9 mouse cellular contexts compared by ENCODE assay signal in genomic region chr9:22532810-22533447, GRCm38 (mm10). TPM values are rescaled to one million over a fixed set of nuclear protein-coding genes. Genes with fewer than 3 reads are reported as not detected.
DNase-seq lines count a peak whose midpoint lies in the region; ATAC-seq and TF ChIP-seq lines count a peak whose summit lies in the region.
"Had no signal": no experiment of that assay in that cellular context is flagged by ENCODE, and none has a peak within 500 bp of the region (broad histone marks: within the 10 kb centered on the region; RNA-seq: fewer than 3 reads in every experiment).

No protein-coding gene starts in this region.

- 0 out of 2 replicates have a peak, but pooled peaks have one; percentile 10 for TF ChIP-seq CTCF in liver, adult 2 months (IDR thresholded peaks at IDR 0.05; ENCODE audit: low read depth, low read length)

- no peak for ATAC-seq in liver, embryonic 11.5 days (replicated peaks; ENCODE audit: low FRiP score)
- no peak for ATAC-seq in hindbrain, embryonic 11.5 days (ENCODE audit: low FRiP score)

- TF ChIP-seq POLR2A in liver, adult 2 months (IDR thresholded peaks at IDR 0.05; ENCODE audit: extremely low read depth, insufficient read depth, low read length): no peak

- H3K36me3 ChIP-seq in liver, adult 2 months (ENCODE audit: control insufficient read depth, insufficient read depth, low read length): no peaks in the 10 kb centered on the region
- H3K36me3 ChIP-seq in liver, embryonic 11.5 days (ENCODE audit: control insufficient read depth, insufficient read depth, low read length): no peaks in the 10 kb centered on the region
- no peaks in the 10 kb centered on the region for H3K36me3 ChIP-seq in hindbrain, embryonic 11.5 days (ENCODE audit: control insufficient read depth, insufficient read depth, low read length)
- H3K36me3 ChIP-seq: embryonic facial prominence, embryonic 15.5 days had no signal

- H3K79me2 ChIP-seq in liver, adult 2 months (ENCODE audit: control insufficient read depth, insufficient read depth, low read length): no peaks in the 10 kb centered on the region

- no peaks in the 10 kb centered on the region for H3K9me3 ChIP-seq in liver, embryonic 11.5 days (ENCODE audit: control insufficient read depth, low read length)
- H3K9me3 ChIP-seq in hindbrain, embryonic 11.5 days (ENCODE audit: control insufficient read depth, low read length): no peaks in the 10 kb centered on the region
- H3K9me3 ChIP-seq: embryonic facial prominence, embryonic 15.5 days had no signal

- WGBS in liver, adult 2 months: 62% methylated on average over 9 of the region's 9 CpGs
- 52% methylated on average over 9 of the region's 9 CpGs for WGBS in liver, embryonic 11.5 days
- 56% methylated on average over 9 of the region's 9 CpGs for WGBS in hindbrain, embryonic 11.5 days

- DNase-seq in liver, adult 2 months (ENCODE audit: extremely low read depth, low read depth, low spot score): peak; percentile 8
- DNase-seq in liver, embryonic 11.5 days (ENCODE audit: low spot score): no peak
- peak; percentile 51 to 52 for DNase-seq in cerebellum, postnatal 14 days
- DNase-seq in hindbrain, embryonic 11.5 days (ENCODE audit: low spot score): peak; percentile 59
- DNase-seq in layer of hippocampus, adult 9-10 months (ENCODE audit: low spot score): peak; percentile 15
- DNase-seq in lung, postnatal 14 days: peak; percentile 39
- DNase-seq in right cerebral cortex, postnatal 14 days: peak; percentile 30
- DNase-seq in T-cell, adult 2 months (ENCODE audit: low spot score): no peak

- no peaks in the 10 kb centered on the region for H3K27me3 ChIP-seq in liver, adult 2 months (ENCODE audit: control insufficient read depth, insufficient read depth, low read length)
- H3K27me3 ChIP-seq in liver, embryonic 11.5 days (replicated peaks; ENCODE audit: control insufficient read depth, insufficient read depth, low read length): no peaks in the 10 kb centered on the region
- no peaks in the 10 kb centered on the region for H3K27me3 ChIP-seq in hindbrain, embryonic 11.5 days (ENCODE audit: control insufficient read depth, insufficient read depth, low read length)
- H3K27me3 ChIP-seq: embryonic facial prominence, embryonic 15.5 days had no signal

- H3K4me2 ChIP-seq in liver, embryonic 11.5 days: no peak overlapping the region
- no peak overlapping the region for H3K4me2 ChIP-seq in hindbrain, embryonic 11.5 days (replicated peaks; ENCODE audit: low read depth, low read length)
- H3K4me2 ChIP-seq: embryonic facial prominence, embryonic 15.5 days had no signal

- no peak overlapping the region for H3K9ac ChIP-seq in liver, adult 2 months (ENCODE audit: low read depth, low read length)
- no peak overlapping the region for H3K9ac ChIP-seq in liver, embryonic 11.5 days (ENCODE audit: low read depth, low read length)
- no peak overlapping the region for H3K9ac ChIP-seq in hindbrain, embryonic 11.5 days (ENCODE audit: low read depth, low read length)
- H3K9ac ChIP-seq: embryonic facial prominence, embryonic 15.5 days had no signal

- no peaks in the 10 kb centered on the region for H3K4me1 ChIP-seq in liver, adult 2 months (ENCODE audit: control insufficient read depth, insufficient read depth, low read length)
- no peaks in the 10 kb centered on the region for H3K4me1 ChIP-seq in liver, embryonic 11.5 days (replicated peaks; ENCODE audit: control insufficient read depth, insufficient read depth, low read length)
- H3K4me1 ChIP-seq in hindbrain, embryonic 11.5 days (replicated peaks; ENCODE audit: control insufficient read depth, insufficient read depth, low read length): no peaks in the 10 kb centered on the region
- H3K4me1 ChIP-seq: embryonic facial prominence, embryonic 15.5 days had no signal

- no peak overlapping the region for H3K27ac ChIP-seq in liver, adult 2 months (replicated peaks; ENCODE audit: insufficient read depth, low read depth, low read length)
- H3K27ac ChIP-seq in liver, embryonic 11.5 days (ENCODE audit: low read depth, low read length): no peak overlapping the region
- no peak overlapping the region for H3K27ac ChIP-seq in hindbrain, embryonic 11.5 days (ENCODE audit: low read depth, low read length)
- H3K27ac ChIP-seq: embryonic facial prominence, embryonic 15.5 days had no signal

- H3K4me3 ChIP-seq in liver, adult 2 months (ENCODE audit: insufficient read depth, low read depth, low read length): no peak overlapping the region
- H3K4me3 ChIP-seq in liver, embryonic 11.5 days (ENCODE audit: low read depth, low read length): no peak overlapping the region
- no peak overlapping the region for H3K4me3 ChIP-seq in hindbrain, embryonic 11.5 days (ENCODE audit: low read depth, low read length)
- H3K4me3 ChIP-seq: embryonic facial prominence, embryonic 15.5 days had no signal

RNA-seq across cellular contexts. Expression of gene Bbs9, which starts 57.4 kb away (rescaled TPM):
- 7.2 and 8.0 TPM in 2 replicates for total RNA-seq in liver, adult 2 months (2014; rRNA removed)
- 2.7 and 3.3 TPM in 2 replicates for polyA plus RNA-seq in liver, adult 2 months (2012; rRNA removed)
- 7.8 and 8.7 TPM in 2 replicates for polyA plus RNA-seq in liver, embryonic 11.5 days (2014; fragmentation: Nextera tagmentation; extraction: Ambion mirVana)
- 16.9 and 17.7 TPM in 2 replicates for polyA plus RNA-seq in hindbrain, embryonic 11.5 days (2014; fragmentation: Nextera tagmentation; extraction: Ambion mirVana)

Comparison
In these comparisons a context has a peak if more than half of its experiments do, and no peak if none do; other contexts are left out.
1. DNase-seq: peak in liver, adult 2 months (single experiment), cerebellum, postnatal 14 days (2 of 2), hindbrain, embryonic 11.5 days (single experiment), layer of hippocampus, adult 9-10 months (single experiment), lung, postnatal 14 days (single experiment) and right cerebral cortex, postnatal 14 days (single experiment); none in liver, embryonic 11.5 days (single experiment) and T-cell, adult 2 months (single experiment).